Mouse (Mus musculus) R1 (cell line): ENCODE results near the gene Ppp6r2.
A peak's percentile ranks its signal among the peaks of the same experiment; 100 is the strongest.

ENCODE experiments used
- DNase-seq: peaks from one replicate; pipeline ENCODE4 v3.0.0-alpha.2; 2018; ENCODE audit warnings: low read depth, low spot score

The Ppp6r2 gene

DNA sequence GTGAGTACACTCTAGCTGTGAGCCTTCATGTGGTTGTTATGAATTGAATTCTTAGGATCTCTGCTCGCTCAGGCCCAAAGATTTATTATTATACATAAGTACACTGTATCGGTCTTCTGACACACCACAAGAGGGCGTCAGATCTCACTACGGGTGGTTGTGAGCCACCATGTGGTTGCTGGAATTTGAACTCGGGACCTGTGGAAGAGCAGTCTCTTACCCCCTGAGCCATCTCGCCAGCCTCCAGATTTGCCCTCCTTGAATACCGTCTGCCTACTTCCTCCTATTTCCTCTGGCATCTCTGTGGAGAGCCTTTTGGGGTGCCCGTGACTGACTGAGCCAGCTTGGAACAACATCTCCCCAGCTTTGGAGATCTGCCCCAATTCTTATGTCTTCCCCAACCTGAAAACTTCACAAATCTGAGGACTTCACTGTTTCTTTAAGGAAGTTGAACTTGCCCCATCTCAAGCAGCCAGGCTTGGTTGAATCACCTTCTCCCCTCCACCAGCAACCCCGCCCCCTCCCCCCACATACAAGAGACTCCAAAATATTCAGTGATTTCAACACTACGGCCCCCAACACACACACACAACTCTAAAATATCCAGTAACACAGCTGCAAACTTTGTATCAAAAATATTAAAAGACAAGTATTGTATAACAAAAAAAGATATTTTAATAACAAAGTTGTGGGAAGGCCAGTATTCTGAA, 29.6 kb upstream of the Ppp6r2 start:
- DNase-seq: no peak

- DNase-seq: peak; percentile 49
Measured at GRCm38 (mm10) chr15:89182328-89182741, 29.0 kb upstream of the Ppp6r2 start.

- DNase-seq: no peak
Measured at GRCm38 (mm10) chr15:89182842-89183241, 28.5 kb upstream of the Ppp6r2 start.

- DNase-seq: no peak
Measured at GRCm38 (mm10) chr15:89184141-89184936, 27.0 kb upstream of the Ppp6r2 start.

GRCm38 (mm10) chr15:89184937-89185227, 26.5 kb upstream of the Ppp6r2 start:
- no peak for DNase-seq

GRCm38 (mm10) chr15:89195261-89195681, 16.1 kb upstream of the Ppp6r2 start:
- peak; percentile 41 for DNase-seq

- DNase-seq: peak; percentile 94
Measured at GRCm38 (mm10) chr15:89195690-89196312, 15.6 kb upstream of the Ppp6r2 start.

GRCm38 (mm10) chr15:89196313-89196706, 15.0 kb upstream of the Ppp6r2 start, which contains the start of gene Dennd6b:
TSS of gene Dennd6b (minus strand) at chr15:89196496.
- peak; percentile 97 for DNase-seq

- DNase-seq: no peak
Measured at GRCm38 (mm10) chr15:89197056-89197455, 14.3 kb upstream of the Ppp6r2 start.

GRCm38 (mm10) chr15:89207457-89207856, 3.9 kb upstream of the Ppp6r2 start:
- no peak for DNase-seq

DNA sequence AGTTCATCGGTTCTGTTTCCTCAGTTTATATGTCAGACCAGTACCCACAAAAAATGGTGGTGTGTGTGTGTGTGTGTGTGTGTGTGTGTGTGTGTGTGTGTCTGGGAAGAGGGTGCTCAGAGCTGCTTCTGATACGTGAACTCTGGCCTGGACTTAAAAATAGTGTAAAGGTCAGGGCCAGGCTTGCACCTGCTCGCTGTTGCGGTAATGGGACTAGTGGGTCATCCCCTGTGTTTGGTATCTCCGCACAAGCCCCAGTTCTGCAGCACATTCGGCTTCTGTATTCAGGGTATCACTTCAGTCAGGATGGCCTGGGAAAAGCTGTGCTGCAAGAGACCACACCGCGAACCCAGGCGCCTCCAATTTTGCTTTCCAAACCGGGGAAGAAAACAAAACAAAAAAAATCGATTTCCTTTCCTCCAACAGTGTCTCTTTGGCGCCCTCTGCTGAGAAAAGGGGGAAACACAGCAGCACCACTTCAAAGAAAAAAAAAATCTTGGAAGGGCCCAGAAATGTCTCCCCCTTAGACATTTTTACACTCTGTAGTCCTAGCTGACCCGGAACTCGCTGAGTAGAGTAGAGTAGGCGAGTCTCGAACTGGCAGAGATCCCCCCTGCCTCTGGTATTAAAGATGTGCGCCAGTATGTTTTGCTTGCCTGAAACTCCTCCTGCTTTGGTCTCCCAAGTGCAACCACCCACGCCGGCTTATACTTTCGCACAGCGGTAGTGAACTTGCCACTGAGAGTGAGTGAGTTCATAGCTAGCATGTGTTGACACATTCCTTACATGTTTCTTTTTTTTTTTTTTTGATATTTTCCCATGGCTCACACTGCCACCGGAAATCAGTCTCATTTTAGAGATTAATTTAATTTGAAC, 1.2 kb upstream of the Ppp6r2 start:
- DNase-seq: peak; percentile 85

GRCm38 (mm10) chr15:89211716-89212461, 536 bp downstream of the Ppp6r2 start:
- peak; percentile 33 for DNase-seq

DNA sequence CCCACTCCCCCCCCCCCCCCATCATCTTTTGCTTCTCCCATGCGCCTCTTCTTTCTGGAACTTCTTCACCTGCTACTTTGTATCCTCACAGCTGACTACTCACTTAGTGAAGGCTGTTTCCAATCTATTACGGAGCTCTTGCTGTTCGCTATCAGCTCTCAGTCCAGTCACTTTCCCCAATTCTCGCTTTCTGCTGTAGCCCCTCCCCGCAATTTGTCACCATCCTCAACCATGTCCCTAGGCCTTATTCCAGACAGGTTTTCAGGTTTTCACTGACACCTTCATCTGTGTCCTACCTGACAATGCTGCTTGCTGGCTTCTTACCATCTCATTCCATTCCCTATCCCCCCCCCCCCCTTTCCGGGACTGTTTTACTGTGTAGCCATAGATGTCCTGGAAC, 1.1 kb downstream of the Ppp6r2 start:
- DNase-seq: peak; percentile 11

GRCm38 (mm10) chr15:89213517-89213916, 2.2 kb downstream of the Ppp6r2 start:
- no peak for DNase-seq

DNA sequence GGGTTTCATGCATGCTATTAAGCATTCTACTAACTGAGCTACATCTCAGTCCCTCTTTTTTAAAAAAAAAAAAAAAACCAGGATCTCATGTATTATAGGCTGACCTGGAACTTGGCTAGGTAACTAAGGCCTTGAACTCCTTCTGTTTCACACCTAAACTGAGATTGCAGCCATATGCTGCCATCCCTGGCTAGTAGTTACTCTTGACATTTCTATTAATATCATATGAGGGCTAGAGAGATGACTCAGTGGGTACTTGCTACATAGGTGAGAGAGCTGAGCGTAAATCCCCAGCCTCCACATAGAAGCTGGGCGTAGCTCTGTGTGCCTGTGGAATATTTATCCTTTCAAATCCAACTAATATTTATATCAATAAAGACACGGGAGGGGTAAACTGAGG, 3.6 kb downstream of the Ppp6r2 start:
- DNase-seq: no peak

- DNase-seq: no peak
Measured at GRCm38 (mm10) chr15:89215611-89216233, 4.4 kb downstream of the Ppp6r2 start.

DNA sequence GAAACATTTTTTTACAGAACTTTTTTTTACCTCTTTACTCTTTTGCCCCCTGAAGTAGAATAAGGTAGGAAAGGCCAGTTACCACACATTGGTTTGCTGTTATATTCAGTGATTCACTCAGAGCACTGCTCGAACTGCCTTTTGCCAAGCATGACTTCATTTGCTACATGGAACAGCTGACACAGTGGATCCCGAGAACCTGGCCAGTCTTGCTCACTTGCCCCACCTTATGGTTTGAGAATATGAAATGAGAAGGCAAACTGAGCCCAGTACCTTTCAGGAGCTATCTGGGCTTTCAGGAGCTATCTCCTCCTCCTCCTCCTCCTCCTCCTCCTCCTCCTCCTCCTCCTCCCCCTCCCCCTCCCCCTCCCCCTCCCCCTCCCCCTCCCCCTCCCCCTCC, 22.2 kb downstream of the Ppp6r2 start:
- peak; percentile 27 for DNase-seq

DNA sequence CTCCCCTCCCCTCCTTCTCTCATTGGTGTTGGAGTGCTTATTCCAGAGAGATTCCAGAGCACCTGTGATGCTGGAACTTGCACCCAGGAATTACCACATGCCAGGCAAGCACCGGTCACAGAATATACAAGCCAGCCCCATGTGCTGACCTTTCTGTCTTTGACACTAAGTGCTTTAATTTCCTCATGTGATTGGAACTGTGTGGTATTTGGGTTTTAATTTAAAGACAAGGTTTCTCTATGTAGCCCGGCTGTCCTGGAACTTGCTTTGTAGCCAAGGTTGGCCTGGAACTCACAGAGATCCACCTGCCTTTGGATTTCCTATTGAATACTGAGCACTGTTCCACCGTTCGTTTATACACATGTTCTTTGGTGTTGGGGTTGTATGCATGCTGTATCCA, 22.7 kb downstream of the Ppp6r2 start:
- DNase-seq: no peak

- no peak for DNase-seq
Measured at GRCm38 (mm10) chr15:89239751-89240392, 28.5 kb downstream of the Ppp6r2 start.

GRCm38 (mm10) chr15:89241025-89241424, 29.7 kb downstream of the Ppp6r2 start:
- peak; percentile 17 for DNase-seq
